In the genomic region with DNA sequence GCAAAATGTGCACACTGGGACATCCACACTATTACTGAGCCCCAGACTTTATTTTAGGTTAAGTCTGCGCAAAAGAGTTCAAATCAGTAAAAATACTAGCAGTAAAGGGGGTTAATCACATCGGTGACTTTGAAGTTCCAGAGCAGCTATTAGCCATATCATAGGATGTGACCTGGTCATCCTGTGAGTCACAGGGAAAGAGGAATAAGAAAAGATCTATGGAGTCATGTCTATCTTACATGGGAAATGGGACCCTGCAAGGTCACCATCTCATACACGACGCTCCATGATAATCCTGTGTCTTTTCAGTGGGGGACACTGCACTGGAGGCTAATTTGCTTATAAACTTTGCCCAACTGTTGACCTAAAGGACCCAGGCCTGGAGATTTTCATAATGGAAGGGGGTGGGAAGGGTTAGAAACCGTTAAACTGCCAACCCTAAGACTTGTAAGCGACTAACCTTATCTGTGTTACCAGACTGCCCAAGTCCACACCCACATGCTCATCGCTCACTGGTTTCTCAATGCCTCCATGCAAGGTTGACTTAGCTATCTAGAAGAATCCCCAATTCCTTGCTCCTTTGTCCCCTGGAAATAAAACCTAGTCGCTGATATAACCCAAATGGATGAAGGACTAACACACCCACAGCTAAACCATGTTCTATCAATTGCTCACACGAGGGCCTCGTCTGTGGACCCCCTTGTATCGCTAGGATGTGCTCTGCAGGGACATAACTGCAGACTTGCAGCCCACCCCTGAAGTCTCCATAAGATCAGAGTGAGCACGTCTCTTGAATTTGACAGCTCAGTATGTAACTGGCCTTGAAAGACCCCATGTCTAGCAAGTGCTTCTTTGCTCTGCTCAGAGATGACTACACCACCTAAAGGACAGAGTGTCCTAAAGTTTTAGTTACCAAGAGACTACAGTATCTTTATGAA, we compare ENCODE assay signal across 16 mouse cellular contexts. TPM values are rescaled to one million over a fixed set of nuclear protein-coding genes. Genes with fewer than 3 reads are reported as not detected.
DNase-seq lines count a peak whose midpoint lies in the region; ATAC-seq lines count a peak whose summit lies in the region.
"Had no signal": no experiment of that assay in that cellular context is flagged by ENCODE, and none has a peak within 500 bp of the region (broad histone marks: within the 10 kb centered on the region; RNA-seq: fewer than 3 reads in every experiment).

No protein-coding gene starts in this region.

- no peak overlapping the region for H3K4me3 ChIP-seq in kidney, embryonic 15.5 days (replicated peaks)
- H3K4me3 ChIP-seq in liver, embryonic 15.5 days (replicated peaks): peak overlapping the region; percentile 30
- H3K4me3 ChIP-seq: hindbrain, embryonic 13.5 days; limb, embryonic 12.5 days; midbrain, embryonic 15.5 days; neural tube, embryonic 12.5 days had no signal

- peaks cover 6% of the 10 kb centered on the region for H3K36me3 ChIP-seq in kidney, embryonic 15.5 days
- peaks cover 7% of the 10 kb centered on the region; the same call in 1 of the 2 replicates for H3K36me3 ChIP-seq in liver, embryonic 15.5 days (replicated peaks)
- H3K36me3 ChIP-seq: hindbrain, embryonic 13.5 days; midbrain, embryonic 15.5 days; neural tube, embryonic 12.5 days had no signal

- no peak overlapping the region for H3K4me2 ChIP-seq in kidney, embryonic 15.5 days
- H3K4me2 ChIP-seq in liver, embryonic 15.5 days: peak overlapping the region; percentile 72
- H3K4me2 ChIP-seq: hindbrain, embryonic 13.5 days; limb, embryonic 12.5 days; midbrain, embryonic 15.5 days; neural tube, embryonic 12.5 days had no signal

- H3K27me3 ChIP-seq in kidney, embryonic 15.5 days: no peaks in the 10 kb centered on the region
- no peaks in the 10 kb centered on the region for H3K27me3 ChIP-seq in liver, embryonic 15.5 days
- H3K27me3 ChIP-seq: hindbrain, embryonic 13.5 days; limb, embryonic 12.5 days; midbrain, embryonic 15.5 days; neural tube, embryonic 12.5 days had no signal

- no peaks in the 10 kb centered on the region for H3K9me3 ChIP-seq in kidney, embryonic 15.5 days (replicated peaks)
- H3K9me3 ChIP-seq in liver, embryonic 15.5 days (replicated peaks): no peaks in the 10 kb centered on the region
- H3K9me3 ChIP-seq: hindbrain, embryonic 13.5 days; limb, embryonic 12.5 days; midbrain, embryonic 15.5 days; neural tube, embryonic 12.5 days had no signal

- intact Hi-C loops in left cerebral cortex, postnatal 14 days (cut with DNase I): no loop called here

- no peak for DNase-seq in kidney, adult 9 months
- DNase-seq in yolk sac, embryonic 10.5 days (ENCODE audit: low spot score): peak; percentile 19
- no peak for DNase-seq in left cerebral cortex, postnatal 14 days (ENCODE audit: low spot score in 2 of 2)
- no peak for DNase-seq in thymus, postnatal 0 days (ENCODE audit: low spot score)
- DNase-seq: cerebellum, postnatal 36 days; forebrain, postnatal 0 days; kidney, postnatal 10 days; thymus, postnatal 36 days had no signal

- peaks cover 26% of the 10 kb centered on the region for H3K4me1 ChIP-seq in kidney, embryonic 15.5 days
- peaks cover 73% of the 10 kb centered on the region for H3K4me1 ChIP-seq in liver, embryonic 15.5 days (replicated peaks)

- peak; percentile 54; the same call in 1 of the 2 replicates for ATAC-seq in kidney, embryonic 15.5 days (replicated peaks; ENCODE audit: low FRiP score)
- ATAC-seq in common myeloid progenitor, adult 5-6 weeks (replicated peaks; ENCODE audit: low read depth, poor library complexity, severe bottlenecking): peak; percentile 71
- ATAC-seq in liver, embryonic 15.5 days (ENCODE audit: insufficient read depth): peak; percentile 97
- ATAC-seq: CD4-positive, CD25-positive, alpha-beta regulatory T cell, adult 4 months; forebrain, postnatal 0 days; midbrain, embryonic 15.5 days had no signal

- WGBS in kidney, embryonic 15.5 days: 83% methylated on average over 12 of the region's 12 CpGs
- WGBS in liver, embryonic 15.5 days (ENCODE audit: insufficient replicate concordance): 29% methylated on average over 12 of the region's 12 CpGs

- no peak overlapping the region for H3K27ac ChIP-seq in kidney, embryonic 15.5 days
- peak overlapping the region; percentile 95 for H3K27ac ChIP-seq in liver, embryonic 15.5 days (replicated peaks)
- H3K27ac ChIP-seq: hindbrain, embryonic 13.5 days; limb, embryonic 12.5 days; midbrain, embryonic 15.5 days; neural tube, embryonic 12.5 days had no signal

- no peak overlapping the region for H3K9ac ChIP-seq in kidney, embryonic 15.5 days
- peak overlapping the region; percentile 49 for H3K9ac ChIP-seq in liver, embryonic 15.5 days
- H3K9ac ChIP-seq: forebrain, postnatal 0 days; hindbrain, embryonic 13.5 days; limb, embryonic 12.5 days; midbrain, embryonic 15.5 days; neural tube, embryonic 12.5 days had no signal

RNA-seq across cellular contexts. Expression of gene Nrip1, which starts 59.3 kb away (rescaled TPM):
- polyA plus RNA-seq in kidney, embryonic 15.5 days (2015; fragmentation: Nextera tagmentation; extraction: Ambion mirVana): 55.0 and 58.3 TPM in 2 replicates
- total RNA-seq in common myeloid progenitor, adult 5-6 weeks (2017): 46.7 and 48.3 TPM in 2 replicates
- 19.1 and 19.9 TPM in 2 replicates for polyA plus RNA-seq in liver, embryonic 15.5 days (2015; fragmentation: Nextera tagmentation; extraction: Ambion mirVana)
- total RNA-seq in left cerebral cortex, postnatal 14 days (2021): 10 to 100 TPM; 64.1 to 67.3 TPM
- 62.4 and 78.6 TPM in 2 replicates for polyA plus RNA-seq in thymus, postnatal 0 days (2015; fragmentation: Nextera tagmentation; extraction: Ambion mirVana)
